Mouse (Mus musculus): ENCODE data around the gene Pigh. TPM values are rescaled to one million over a fixed set of nuclear protein-coding genes. Genes with fewer than 3 reads are reported as not detected.
A peak's percentile ranks its signal among the peaks of the same experiment; 100 is the strongest.

The Pigh gene
- polyA plus RNA-seq, 1 experiment from 2014 or later = 29.6 TPM

- H3K27ac ChIP-seq (ENCODE audit: low read depth, low read length) = no peak overlapping the region
- no peaks in the 10 kb centered on the region; the same call in 1 of the 2 replicates for H3K36me3 ChIP-seq (ENCODE audit: control insufficient read depth, insufficient read depth, low read length)
- no peaks in the 10 kb centered on the region for H3K4me1 ChIP-seq (ENCODE audit: control insufficient read depth, insufficient read depth, low read length)
- WGBS = 86% methylated on average over 6 of the region's 6 CpGs
- H3K9ac ChIP-seq (ENCODE audit: low read length) = no peak overlapping the region
- no peaks in the 10 kb centered on the region for H3K9me3 ChIP-seq (ENCODE audit: control insufficient read depth, low read length)
- ATAC-seq (ENCODE audit: low FRiP score) (no peak), DNase-seq (ENCODE audit: low spot score, missing footprints) (peak; percentile 65)
- H3K27me3 ChIP-seq (ENCODE audit: control insufficient read depth, insufficient read depth, low read length) = no peaks in the 10 kb centered on the region
- H3K4me2 ChIP-seq = no peak overlapping the region
- H3K4me3 ChIP-seq (ENCODE audit: low read depth, low read length) = no peak overlapping the region
Observed at GRCm38 (mm10) chr12:79059573-79059972, 29.9 kb downstream of the Pigh start.

DNA sequence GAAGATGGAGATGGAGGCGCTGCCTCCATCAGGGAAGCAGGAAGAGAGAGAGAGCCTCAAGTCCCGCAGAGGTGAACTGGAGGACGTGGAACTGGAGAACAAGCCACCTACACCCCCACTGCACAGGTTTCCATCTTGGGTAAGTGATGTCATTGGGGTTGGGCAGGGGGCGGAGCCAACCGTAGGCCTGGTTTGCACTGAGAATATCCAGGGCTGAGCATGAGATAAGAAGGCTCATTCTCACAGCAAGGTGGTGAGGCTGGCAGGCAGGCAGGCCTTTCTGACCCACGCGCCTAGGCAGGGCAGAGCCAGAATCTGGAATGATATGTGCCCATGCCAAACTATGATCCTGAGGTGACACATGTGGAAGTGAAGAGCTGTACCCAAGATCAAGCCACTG lies 34.2 kb downstream of the Pigh start:
- DNase-seq (ENCODE audit: low spot score, missing footprints) (no peak), ATAC-seq (ENCODE audit: low FRiP score) (no peak)
- H3K27me3 ChIP-seq (ENCODE audit: control insufficient read depth, insufficient read depth, low read length) = no peaks in the 10 kb centered on the region
- no peaks in the 10 kb centered on the region for H3K4me1 ChIP-seq (ENCODE audit: control insufficient read depth, insufficient read depth, low read length)
- H3K36me3 ChIP-seq (ENCODE audit: control insufficient read depth, insufficient read depth, low read length) = no peaks in the 10 kb centered on the region; the same call in none of the 2 replicates
- no peak overlapping the region for H3K4me2 ChIP-seq
- H3K27ac ChIP-seq (ENCODE audit: low read depth, low read length) = no peak overlapping the region
- no peak overlapping the region for H3K4me3 ChIP-seq (ENCODE audit: low read depth, low read length)
- WGBS = 94% methylated on average over 7 of the region's 7 CpGs
- no peak overlapping the region for H3K9ac ChIP-seq (ENCODE audit: low read length)
- no peaks in the 10 kb centered on the region for H3K9me3 ChIP-seq (ENCODE audit: control insufficient read depth, low read length)

DNA sequence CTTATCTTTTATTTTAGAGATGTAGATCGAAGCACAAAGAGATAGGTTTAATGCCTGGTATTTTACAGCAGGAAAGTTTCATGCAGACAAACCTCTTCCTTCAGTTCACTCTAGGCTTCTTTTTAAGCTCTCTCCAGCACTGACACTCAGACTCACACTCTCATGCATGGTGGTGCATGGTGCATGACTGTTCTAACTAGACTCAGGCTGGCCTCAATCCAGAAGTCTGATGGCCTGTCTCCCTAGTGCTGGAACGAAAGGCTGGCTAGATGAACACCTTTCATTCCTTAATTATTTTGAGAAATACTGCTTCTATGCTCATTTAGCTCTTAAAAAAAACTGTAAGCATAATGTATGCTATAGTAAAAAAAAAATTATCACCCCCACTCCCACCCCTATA lies 37.4 kb downstream of the Pigh start:
- ATAC-seq (ENCODE audit: low FRiP score) = no peak

DNA sequence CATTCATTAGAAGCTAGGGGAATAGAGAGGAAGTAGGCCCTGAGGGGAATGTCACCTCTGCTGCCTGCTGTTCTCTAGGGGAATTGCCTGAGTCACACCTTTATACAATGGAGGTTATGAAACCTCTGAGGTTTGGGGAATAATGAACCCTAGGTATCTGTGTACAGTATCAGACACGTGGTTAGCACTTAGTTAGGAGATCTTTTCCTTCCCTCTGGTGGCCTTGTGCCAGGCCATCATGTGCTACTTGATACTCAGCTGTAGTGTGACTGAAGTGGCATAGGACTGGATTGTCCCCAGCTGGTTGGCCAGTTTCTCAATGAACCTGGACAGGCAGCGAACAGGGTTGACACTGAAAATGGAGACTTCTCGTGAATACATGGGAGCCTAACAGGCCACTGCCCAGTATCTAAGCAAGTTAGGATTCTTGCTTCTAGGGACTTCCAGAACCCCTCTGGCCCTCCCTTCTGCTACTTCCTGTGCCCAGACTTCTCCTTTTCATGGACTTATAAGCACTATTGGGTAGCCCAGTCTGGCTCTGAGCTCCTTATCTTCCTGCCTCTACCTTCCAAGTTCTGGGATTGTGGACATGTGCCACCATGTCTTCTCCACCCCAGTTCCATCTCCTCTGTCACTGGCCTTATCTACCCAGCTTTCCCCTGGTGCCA lies 38.8 kb downstream of the Pigh start:
- DNase-seq (ENCODE audit: low spot score, missing footprints) (no peak), ATAC-seq (ENCODE audit: low FRiP score) (no peak)
- H3K4me2 ChIP-seq = no peak overlapping the region
- H3K4me3 ChIP-seq (ENCODE audit: low read depth, low read length) = no peak overlapping the region
- whole genome bisulfite sequencing = 84% methylated on average over 3 of the region's 3 CpGs
- H3K27ac ChIP-seq (ENCODE audit: low read depth, low read length) = no peak overlapping the region
- no peaks in the 10 kb centered on the region; the same call in none of the 2 replicates for H3K36me3 ChIP-seq (ENCODE audit: control insufficient read depth, insufficient read depth, low read length)
- H3K9ac ChIP-seq (ENCODE audit: low read length) = no peak overlapping the region
- no peaks in the 10 kb centered on the region for H3K27me3 ChIP-seq (ENCODE audit: control insufficient read depth, insufficient read depth, low read length)
- no peaks in the 10 kb centered on the region for H3K9me3 ChIP-seq (ENCODE audit: control insufficient read depth, low read length)
- H3K4me1 ChIP-seq (ENCODE audit: control insufficient read depth, insufficient read depth, low read length) = no peaks in the 10 kb centered on the region

More for the DNA sequence above, 37.4 kb downstream of the Pigh start:
- 90% methylated on average over 2 of the region's 2 CpGs for WGBS
- H3K4me3 ChIP-seq (ENCODE audit: low read depth, low read length) = no peak overlapping the region
- DNase-seq (ENCODE audit: low spot score, missing footprints) = no peak
- H3K36me3 ChIP-seq (ENCODE audit: control insufficient read depth, insufficient read depth, low read length) = no peaks in the 10 kb centered on the region; the same call in none of the 2 replicates
- no peaks in the 10 kb centered on the region for H3K27me3 ChIP-seq (ENCODE audit: control insufficient read depth, insufficient read depth, low read length)
- H3K4me1 ChIP-seq (ENCODE audit: control insufficient read depth, insufficient read depth, low read length) = no peaks in the 10 kb centered on the region
- no peaks in the 10 kb centered on the region for H3K9me3 ChIP-seq (ENCODE audit: control insufficient read depth, low read length)
- H3K27ac ChIP-seq (ENCODE audit: low read depth, low read length) = no peak overlapping the region
- no peak overlapping the region for H3K9ac ChIP-seq (ENCODE audit: low read length)
- H3K4me2 ChIP-seq = no peak overlapping the region

DNA sequence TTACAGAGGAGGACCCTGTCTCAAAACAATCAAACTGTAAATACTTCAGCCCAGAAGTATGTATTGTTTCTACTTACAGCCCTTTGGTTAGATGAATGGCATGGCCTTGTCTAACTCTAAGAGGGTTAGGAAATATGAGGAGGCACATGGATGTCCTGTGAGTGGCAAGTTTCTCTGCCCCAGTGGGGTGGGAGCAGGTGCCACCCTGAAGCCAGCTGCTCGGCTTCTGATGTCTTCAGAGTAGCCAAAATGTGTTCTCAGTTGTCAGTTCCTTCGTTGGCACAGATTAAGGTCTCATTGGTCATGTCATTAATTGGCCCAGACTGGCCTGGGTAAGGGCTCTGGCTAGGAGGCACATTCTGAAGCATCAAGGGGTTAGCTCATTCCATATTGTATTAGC lies 39.6 kb downstream of the Pigh start:
- DNase-seq (ENCODE audit: low spot score, missing footprints) = no peak
- no peaks in the 10 kb centered on the region for H3K4me1 ChIP-seq (ENCODE audit: control insufficient read depth, insufficient read depth, low read length)
- no peak overlapping the region for H3K4me2 ChIP-seq
- H3K9me3 ChIP-seq (ENCODE audit: control insufficient read depth, low read length) = no peaks in the 10 kb centered on the region
- ATAC-seq (ENCODE audit: low FRiP score) = no peak
- no peak overlapping the region for H3K27ac ChIP-seq (ENCODE audit: low read depth, low read length)
- no peaks in the 10 kb centered on the region; the same call in 1 of the 2 replicates for H3K36me3 ChIP-seq (ENCODE audit: control insufficient read depth, insufficient read depth, low read length)
- no peaks in the 10 kb centered on the region for H3K27me3 ChIP-seq (ENCODE audit: control insufficient read depth, insufficient read depth, low read length)
- no peak overlapping the region for H3K9ac ChIP-seq (ENCODE audit: low read length)
- 75% methylated on average over 2 of the region's 2 CpGs for WGBS
- H3K4me3 ChIP-seq (ENCODE audit: low read depth, low read length) = no peak overlapping the region

GRCm38 (mm10) chr12:79048898-79049297 lies 40.6 kb downstream of the Pigh start:
- DNase-seq (ENCODE audit: low spot score, missing footprints) (no peak), ATAC-seq (ENCODE audit: low FRiP score) (no peak)
- Histone ChIP-seq H3K4me1 (ENCODE audit: control insufficient read depth, insufficient read depth, low read length) (no peaks in the 10 kb centered on the region), H3K9ac (ENCODE audit: low read length) (no peak overlapping the region), H3K27me3 (ENCODE audit: control insufficient read depth, insufficient read depth, low read length) (no peaks in the 10 kb centered on the region), H3K9me3 (ENCODE audit: control insufficient read depth, low read length) (no peaks in the 10 kb centered on the region), H3K4me2 (no peak overlapping the region), H3K4me3 (ENCODE audit: low read depth, low read length) (no peak overlapping the region), H3K27ac (ENCODE audit: low read depth, low read length) (no peak overlapping the region), H3K36me3 (ENCODE audit: control insufficient read depth, insufficient read depth, low read length) (no peaks in the 10 kb centered on the region; the same call in 1 of the 2 replicates)
- WGBS = 89% methylated on average over 1 of the region's 1 CpGs

GRCm38 (mm10) chr12:79047203-79047602 lies 42.2 kb downstream of the Pigh start:
- H3K4me2 ChIP-seq = no peak overlapping the region
- H3K27ac ChIP-seq (ENCODE audit: low read depth, low read length) = no peak overlapping the region
- H3K27me3 ChIP-seq (ENCODE audit: control insufficient read depth, insufficient read depth, low read length) = no peaks in the 10 kb centered on the region
- no peak for DNase-seq (ENCODE audit: low spot score, missing footprints)
- 90% methylated on average over 7 of the region's 7 CpGs for WGBS
- H3K4me1 ChIP-seq (ENCODE audit: control insufficient read depth, insufficient read depth, low read length) = no peaks in the 10 kb centered on the region
- no peaks in the 10 kb centered on the region for H3K9me3 ChIP-seq (ENCODE audit: control insufficient read depth, low read length)
- H3K36me3 ChIP-seq (ENCODE audit: control insufficient read depth, insufficient read depth, low read length) = no peaks in the 10 kb centered on the region
- no peak for ATAC-seq (ENCODE audit: low FRiP score)
- no peak overlapping the region for H3K4me3 ChIP-seq (ENCODE audit: low read depth, low read length)
- H3K9ac ChIP-seq (ENCODE audit: low read length) = no peak overlapping the region

- Histone ChIP-seq H3K36me3 (ENCODE audit: control insufficient read depth, insufficient read depth, low read length) (no peaks in the 10 kb centered on the region), H3K27me3 (ENCODE audit: control insufficient read depth, insufficient read depth, low read length) (no peaks in the 10 kb centered on the region), H3K27ac (ENCODE audit: low read depth, low read length) (no peak overlapping the region), H3K4me3 (ENCODE audit: low read depth, low read length) (no peak overlapping the region), H3K9ac (ENCODE audit: low read length) (no peak overlapping the region), H3K4me2 (no peak overlapping the region), H3K9me3 (ENCODE audit: control insufficient read depth, low read length) (no peaks in the 10 kb centered on the region), H3K4me1 (ENCODE audit: control insufficient read depth, insufficient read depth, low read length) (no peaks in the 10 kb centered on the region)
- WGBS = 84% methylated on average over 6 of the region's 6 CpGs
- ATAC-seq (ENCODE audit: low FRiP score) (no peak), DNase-seq (ENCODE audit: low spot score, missing footprints) (no peak)
Observed at GRCm38 (mm10) chr12:79046171-79046570, 43.3 kb downstream of the Pigh start.

DNA sequence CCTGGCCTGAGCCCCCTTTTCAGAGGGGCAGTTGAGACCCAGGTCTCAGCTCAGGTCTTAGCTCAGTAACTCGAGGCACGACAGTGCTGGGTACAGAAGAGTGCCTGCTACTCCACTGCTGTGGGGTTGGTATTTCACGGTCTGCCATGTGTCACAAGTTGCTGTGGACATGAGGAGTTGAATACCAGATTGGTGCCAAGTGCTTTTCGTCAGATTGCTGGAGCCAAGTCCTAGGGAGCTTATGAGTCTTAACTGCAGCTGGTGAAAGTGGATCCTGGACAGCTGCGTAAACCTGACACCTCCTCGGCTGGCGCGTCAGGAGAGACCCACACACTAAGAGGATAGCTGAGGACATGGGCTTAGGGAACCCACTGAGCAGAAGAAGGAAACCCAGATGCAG lies 44.8 kb downstream of the Pigh start:
- DNase-seq (ENCODE audit: low spot score, missing footprints) (no peak), ATAC-seq (ENCODE audit: low FRiP score) (no peak)
- no peak overlapping the region for H3K9ac ChIP-seq (ENCODE audit: low read length)
- H3K4me3 ChIP-seq (ENCODE audit: low read depth, low read length) = no peak overlapping the region
- H3K4me2 ChIP-seq = no peak overlapping the region
- H3K4me1 ChIP-seq (ENCODE audit: control insufficient read depth, insufficient read depth, low read length) = no peaks in the 10 kb centered on the region
- H3K36me3 ChIP-seq (ENCODE audit: control insufficient read depth, insufficient read depth, low read length) = no peaks in the 10 kb centered on the region
- H3K27me3 ChIP-seq (ENCODE audit: control insufficient read depth, insufficient read depth, low read length) = no peaks in the 10 kb centered on the region
- no peaks in the 10 kb centered on the region for H3K9me3 ChIP-seq (ENCODE audit: control insufficient read depth, low read length)
- 84% methylated on average over 8 of the region's 8 CpGs for WGBS
- H3K27ac ChIP-seq (ENCODE audit: low read depth, low read length) = no peak overlapping the region

Data from midbrain, embryonic 11.5 days (tissue).